Mouse (Mus musculus): Measurements from ENCODE around the gene Uvrag.

- TF ChIP-seq CTCF (conservative IDR thresholded peaks at IDR 0.05; ENCODE audit: low read length) (no peak), POU5F1 (IDR thresholded peaks at IDR 0.05; ENCODE audit: borderline replicate concordance, low read length) (no peak), NANOG (IDR thresholded peaks at IDR 0.05; ENCODE audit: borderline replicate concordance, low read length) (no peak)
Observed at GRCm38 (mm10) chr7:98997760-98998159, 143.2 kb downstream of the Uvrag start.
